Mouse (Mus musculus): Measurements from ENCODE around the gene Tbl3. TPM values are rescaled to one million over a fixed set of nuclear protein-coding genes. Genes with fewer than 3 reads are reported as not detected.
A peak's percentile ranks its signal among the peaks of the same experiment; 100 is the strongest.
"Not testable (repeated sequence)": the region's sequence is repeated elsewhere in the genome, so short reads cannot be mapped to it uniquely, and the experiment has no call there.

The Tbl3 gene
- polyA plus RNA-seq, 1 experiment from 2014 or later: 59.9 TPM

DNA sequence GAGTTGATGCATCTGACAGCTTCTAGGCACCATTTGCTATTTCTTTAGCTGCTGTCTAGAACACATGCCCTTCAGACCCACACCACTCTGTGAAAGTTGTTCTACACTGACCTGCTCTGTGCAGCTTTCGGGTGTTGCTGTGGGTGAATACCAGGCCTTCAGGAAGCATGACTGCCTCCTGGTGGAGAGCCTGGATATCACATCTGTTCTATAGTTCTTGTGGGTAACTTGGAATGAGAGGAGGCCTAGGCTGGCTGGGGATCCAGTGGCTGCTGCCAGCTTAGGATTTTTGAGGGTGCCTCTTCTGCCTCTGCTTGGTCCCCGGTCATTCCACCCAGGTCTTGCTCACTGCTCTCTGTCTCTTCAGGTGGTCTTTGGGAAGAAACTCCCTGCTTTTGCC is 31.3 kb downstream of the Tbl3 start:
- peak; percentile 19; the same call in 1 of the 2 replicates for ATAC-seq (ENCODE audit: low read depth)
- 49% methylated on average over 2 of the region's 2 CpGs for WGBS
- no peak overlapping the region for H3K9ac ChIP-seq (replicated peaks; ENCODE audit: low read depth, low read length)

DNA sequence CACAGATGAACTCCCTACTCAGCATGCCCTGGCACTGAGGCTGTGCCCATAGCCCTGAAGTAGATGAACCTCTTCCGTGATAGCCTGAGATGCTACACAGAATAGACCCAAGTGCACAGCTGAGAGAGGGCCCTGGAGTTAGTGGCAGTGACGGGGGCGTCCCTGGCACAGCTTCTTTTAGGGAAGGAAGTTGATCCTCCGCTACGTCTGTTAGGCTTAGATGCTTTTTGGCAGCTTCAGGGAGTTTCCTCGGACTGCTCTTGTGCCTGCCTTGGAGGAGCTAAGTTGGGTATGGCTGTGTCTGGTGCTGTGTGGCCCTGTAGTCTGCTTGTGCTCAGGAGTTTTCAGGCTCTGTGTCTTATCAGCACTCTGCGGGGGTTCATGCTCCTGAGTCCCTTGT is 33.2 kb downstream of the Tbl3 start:
- Histone ChIP-seq H3K4me3 (ENCODE audit: low read depth, low read length) (no peak overlapping the region), H3K4me2 (ENCODE audit: low read depth, low read length) (no peak overlapping the region), H3K36me3 (ENCODE audit: control insufficient read depth, insufficient read depth, low read length) (peaks cover 27% of the 10 kb centered on the region), H3K27ac (ENCODE audit: low read depth, low read length) (no peak overlapping the region), H3K4me1 (ENCODE audit: control insufficient read depth, insufficient read depth, low read length) (peaks cover 22% of the 10 kb centered on the region), H3K9me3 (ENCODE audit: control insufficient read depth, low read length) (no peaks in the 10 kb centered on the region), H3K27me3 (ENCODE audit: control insufficient read depth, insufficient read depth, low read length) (no peaks in the 10 kb centered on the region), H3K9ac (replicated peaks; ENCODE audit: low read depth, low read length) (no peak overlapping the region)
- no peak for ATAC-seq (ENCODE audit: low read depth)
- 91% methylated on average over 7 of the region's 7 CpGs for WGBS

More for the DNA sequence above, 31.3 kb downstream of the Tbl3 start:
- Histone ChIP-seq H3K4me3 (ENCODE audit: low read depth, low read length) (no peak overlapping the region), H3K27me3 (ENCODE audit: control insufficient read depth, insufficient read depth, low read length) (no peaks in the 10 kb centered on the region), H3K4me2 (ENCODE audit: low read depth, low read length) (no peak overlapping the region), H3K27ac (ENCODE audit: low read depth, low read length) (no peak overlapping the region), H3K9me3 (ENCODE audit: control insufficient read depth, low read length) (no peaks in the 10 kb centered on the region), H3K4me1 (ENCODE audit: control insufficient read depth, insufficient read depth, low read length) (peaks cover 11% of the 10 kb centered on the region), H3K36me3 (ENCODE audit: control insufficient read depth, insufficient read depth, low read length) (peaks cover 45% of the 10 kb centered on the region)

GRCm38 (mm10) chr17:24672141-24672540 is 35.3 kb downstream of the Tbl3 start:
- Histone ChIP-seq H3K27ac (ENCODE audit: low read depth, low read length) (no peak overlapping the region), H3K9ac (replicated peaks; ENCODE audit: low read depth, low read length) (0 out of 2 replicates have a peak overlapping the region, but pooled peaks have one; percentile 7), H3K4me2 (ENCODE audit: low read depth, low read length) (no peak overlapping the region; the same call in 1 of the 2 replicates), H3K4me3 (ENCODE audit: low read depth, low read length) (no peak overlapping the region), H3K4me1 (ENCODE audit: control insufficient read depth, insufficient read depth, low read length) (peaks cover 22% of the 10 kb centered on the region), H3K36me3 (ENCODE audit: control insufficient read depth, insufficient read depth, low read length) (peaks cover 9% of the 10 kb centered on the region), H3K27me3 (ENCODE audit: control insufficient read depth, insufficient read depth, low read length) (no peaks in the 10 kb centered on the region), H3K9me3 (ENCODE audit: control insufficient read depth, low read length) (no peaks in the 10 kb centered on the region)
- no peak for ATAC-seq (ENCODE audit: low read depth)
- WGBS: 38% methylated on average over 5 of the region's 5 CpGs

GRCm38 (mm10) chr17:24671346-24671745 is 36.1 kb downstream of the Tbl3 start:
- WGBS: 83% methylated on average over 5 of the region's 5 CpGs

DNA sequence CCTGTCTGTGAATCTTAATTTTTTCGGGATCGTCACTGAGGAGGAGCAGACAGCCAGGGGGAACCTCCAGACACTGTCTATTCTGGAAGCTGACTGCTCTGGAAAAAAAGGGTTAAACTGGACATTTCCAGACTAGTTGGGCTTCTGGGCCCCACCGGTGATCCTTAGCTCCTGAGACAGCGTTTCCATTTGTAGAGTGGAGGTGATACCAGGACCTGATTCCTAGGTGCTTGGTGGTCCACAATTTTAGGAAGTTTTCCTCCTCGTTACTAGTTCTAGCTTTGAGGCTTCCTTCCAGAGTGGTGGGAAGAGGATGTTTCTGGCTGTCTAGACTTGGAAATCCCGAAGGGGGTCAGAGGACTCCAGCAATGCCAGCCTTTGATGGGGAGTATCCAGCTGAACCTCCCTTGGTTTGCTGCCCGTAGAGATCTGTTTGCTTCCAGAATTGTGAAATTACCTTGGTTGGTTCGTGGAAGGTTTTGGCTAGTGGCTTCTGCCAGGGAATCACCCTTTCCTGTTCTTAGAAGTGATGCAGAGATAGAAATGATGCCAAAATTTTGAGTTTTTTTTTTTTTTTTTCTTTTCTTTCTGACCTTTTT is 37.1 kb downstream of the Tbl3 start:
- H3K4me2 ChIP-seq (ENCODE audit: low read depth, low read length): peak overlapping the region; percentile 67
- no peaks in the 10 kb centered on the region for H3K27me3 ChIP-seq (ENCODE audit: control insufficient read depth, insufficient read depth, low read length)
- H3K4me1 ChIP-seq (ENCODE audit: control insufficient read depth, insufficient read depth, low read length): peaks cover 22% of the 10 kb centered on the region
- no peaks in the 10 kb centered on the region for H3K9me3 ChIP-seq (ENCODE audit: control insufficient read depth, low read length)
- H3K27ac ChIP-seq (ENCODE audit: low read depth, low read length): peak overlapping the region; percentile 85
- peak overlapping the region; percentile 92 for H3K4me3 ChIP-seq (ENCODE audit: low read depth, low read length)
- WGBS: 13% methylated on average over 8 of the region's 8 CpGs
- no peaks in the 10 kb centered on the region for H3K36me3 ChIP-seq (ENCODE audit: control insufficient read depth, insufficient read depth, low read length)
- peak overlapping the region; percentile 93 for H3K9ac ChIP-seq (replicated peaks; ENCODE audit: low read depth, low read length)
- no peak for ATAC-seq (ENCODE audit: low read depth)

More at GRCm38 (mm10) chr17:24671346-24671745, 36.1 kb downstream of the Tbl3 start:
- H3K36me3 ChIP-seq (ENCODE audit: control insufficient read depth, insufficient read depth, low read length): 0 out of 2 replicates have a peak, but pooled peaks cover 1% of the 10 kb centered on the region
- no peaks in the 10 kb centered on the region for H3K27me3 ChIP-seq (ENCODE audit: control insufficient read depth, insufficient read depth, low read length)
- H3K4me3 ChIP-seq (ENCODE audit: low read depth, low read length): no peak overlapping the region
- H3K27ac ChIP-seq (ENCODE audit: low read depth, low read length): no peak overlapping the region
- H3K9ac ChIP-seq (replicated peaks; ENCODE audit: low read depth, low read length): 0 out of 2 replicates have a peak overlapping the region, but pooled peaks have one; percentile 7
- H3K4me1 ChIP-seq (ENCODE audit: control insufficient read depth, insufficient read depth, low read length): peaks cover 22% of the 10 kb centered on the region
- no peaks in the 10 kb centered on the region for H3K9me3 ChIP-seq (ENCODE audit: control insufficient read depth, low read length)
- no peak for ATAC-seq (ENCODE audit: low read depth)
- H3K4me2 ChIP-seq (ENCODE audit: low read depth, low read length): peak overlapping the region; percentile 67; the same call in 1 of the 2 replicates

DNA sequence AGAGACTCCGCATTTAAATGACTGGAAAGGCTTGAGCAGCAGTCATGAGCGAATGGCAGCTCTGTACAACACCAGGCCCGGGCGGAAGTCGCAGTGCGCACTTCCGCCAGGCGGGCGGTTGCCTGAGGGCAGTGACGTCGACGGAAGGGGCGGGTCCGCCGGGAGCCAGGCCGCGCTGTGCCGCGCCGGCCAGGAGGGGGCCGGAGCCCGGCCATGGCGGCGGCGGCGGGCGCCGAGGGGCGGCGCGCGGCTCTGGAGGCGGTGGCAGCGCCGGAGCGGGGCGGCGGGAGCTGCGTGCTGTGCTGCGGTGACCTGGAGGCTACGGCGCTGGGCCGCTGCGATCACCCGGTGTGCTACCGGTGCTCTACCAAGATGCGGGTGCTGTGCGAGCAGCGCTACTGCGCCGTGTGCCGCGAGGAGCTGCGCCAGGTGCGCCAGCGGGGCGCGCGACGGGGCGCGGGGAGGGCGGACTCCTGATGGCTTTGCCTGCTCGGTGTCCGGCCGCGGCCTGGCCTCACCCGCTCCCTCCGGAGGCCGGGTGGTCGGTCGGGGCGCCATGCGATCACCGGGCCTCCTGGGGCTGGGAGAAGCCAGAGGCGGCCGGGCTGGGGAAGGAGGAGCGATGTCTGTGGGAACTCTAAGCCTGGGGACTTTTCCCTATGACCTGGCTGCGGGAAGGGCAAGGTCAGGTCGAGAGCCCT is 37.8 kb downstream of the Tbl3 start, which contains the start of gene Zfp598:
Gene Zfp598 (plus strand): TSS at position 143 of the 701 bp plus-strand sequence.
- ATAC-seq (ENCODE audit: low read depth): peak; percentile 99
- peak within 1 kb of the TSS; percentile 67 for H3K4me2 ChIP-seq (ENCODE audit: low read depth, low read length)
- H3K27ac ChIP-seq (ENCODE audit: low read depth, low read length): peak within 1 kb of the TSS; percentile 85
- H3K4me1 ChIP-seq (ENCODE audit: control insufficient read depth, insufficient read depth, low read length): peaks cover 22% of the 10 kb centered on the region
- no peaks in the 10 kb centered on the region for H3K9me3 ChIP-seq (ENCODE audit: control insufficient read depth, low read length)
- peak within 1 kb of the TSS; percentile 92 for H3K4me3 ChIP-seq (ENCODE audit: low read depth, low read length)
- H3K36me3 ChIP-seq (ENCODE audit: control insufficient read depth, insufficient read depth, low read length): no peaks in the 10 kb centered on the region
- H3K9ac ChIP-seq (replicated peaks; ENCODE audit: low read depth, low read length): peak within 1 kb of the TSS; percentile 93
- WGBS: 1% methylated on average over 57 of the region's 80 CpGs
- H3K27me3 ChIP-seq (ENCODE audit: control insufficient read depth, insufficient read depth, low read length): no peaks in the 10 kb centered on the region

- peak overlapping the region; percentile 92 for H3K4me3 ChIP-seq (ENCODE audit: low read depth, low read length)
- 12% methylated on average over 15 of the region's 15 CpGs for WGBS
- H3K9me3 ChIP-seq (ENCODE audit: control insufficient read depth, low read length): not testable (repeated sequence)
Observed at GRCm38 (mm10) chr17:24669214-24669544, 38.3 kb downstream of the Tbl3 start.

GRCm38 (mm10) chr17:24667416-24667815 is 40.0 kb downstream of the Tbl3 start:
- WGBS: 40% methylated on average over 6 of the region's 6 CpGs
- Histone ChIP-seq H3K36me3 (ENCODE audit: control insufficient read depth, insufficient read depth, low read length) (no peaks in the 10 kb centered on the region), H3K9me3 (ENCODE audit: control insufficient read depth, low read length) (no peaks in the 10 kb centered on the region), H3K27me3 (ENCODE audit: control insufficient read depth, insufficient read depth, low read length) (no peaks in the 10 kb centered on the region), H3K4me1 (ENCODE audit: control insufficient read depth, insufficient read depth, low read length) (peaks cover 22% of the 10 kb centered on the region), H3K27ac (ENCODE audit: low read depth, low read length) (no peak overlapping the region), H3K9ac (replicated peaks; ENCODE audit: low read depth, low read length) (no peak overlapping the region), H3K4me3 (ENCODE audit: low read depth, low read length) (no peak overlapping the region), H3K4me2 (ENCODE audit: low read depth, low read length) (no peak overlapping the region)
- ATAC-seq (ENCODE audit: low read depth): no peak; the same call in 1 of the 2 replicates

More at GRCm38 (mm10) chr17:24669214-24669544, 38.3 kb downstream of the Tbl3 start:
- Histone ChIP-seq H3K4me2 (ENCODE audit: low read depth, low read length) (peak overlapping the region; percentile 57), H3K9ac (replicated peaks; ENCODE audit: low read depth, low read length) (peak overlapping the region; percentile 93), H3K27ac (ENCODE audit: low read depth, low read length) (peak overlapping the region; percentile 85), H3K4me1 (ENCODE audit: control insufficient read depth, insufficient read depth, low read length) (peaks cover 22% of the 10 kb centered on the region)
- not testable (repeated sequence) for H3K27me3 ChIP-seq (ENCODE audit: control insufficient read depth, insufficient read depth, low read length); H3K36me3 ChIP-seq (ENCODE audit: control insufficient read depth, insufficient read depth, low read length)
- peak; percentile 16; the same call in 1 of the 2 replicates for ATAC-seq (ENCODE audit: low read depth)

- not testable (repeated sequence) for H3K9ac ChIP-seq (replicated peaks; ENCODE audit: low read depth, low read length); H3K27ac ChIP-seq (ENCODE audit: low read depth, low read length); H3K9me3 ChIP-seq (ENCODE audit: control insufficient read depth, low read length); H3K36me3 ChIP-seq (ENCODE audit: control insufficient read depth, insufficient read depth, low read length); ATAC-seq (ENCODE audit: low read depth); H3K4me2 ChIP-seq (ENCODE audit: low read depth, low read length); H3K27me3 ChIP-seq (ENCODE audit: control insufficient read depth, insufficient read depth, low read length); H3K4me3 ChIP-seq (ENCODE audit: low read depth, low read length)
- WGBS: 69% methylated on average over 7 of the region's 7 CpGs
- peaks cover 18% of the 10 kb centered on the region for H3K4me1 ChIP-seq (ENCODE audit: control insufficient read depth, insufficient read depth, low read length)
Observed at GRCm38 (mm10) chr17:24667011-24667410, 40.4 kb downstream of the Tbl3 start.
